Mouse (Mus musculus) kidney, embryonic 16.5 days (tissue): Measurements from ENCODE around the gene Zswim3. TPM values are rescaled to one million over a fixed set of nuclear protein-coding genes. Genes with fewer than 3 reads are reported as not detected.

ENCODE experiments used
- ATAC-seq: fragments of 200-750 bp; cut with Nextera tagmentation; 2 replicates; pipeline ENCODE4 v1.8.0; 2017; ENCODE audit warnings: moderate TSS enrichment; ENCODE audit not compliant: low FRiP score, low TSS enrichment
- H3K27ac ChIP-seq: fragments of 300-500 bp; sonication (generic); 2 replicates; pipeline ENCODE4 v1.5.1; 2014; ENCODE audit warnings: low read length
- H3K27me3 ChIP-seq: fragments of 300-500 bp; sonication (generic); 2 replicates; pipeline ENCODE4 v1.6.1; 2014; ENCODE audit warnings: low read length, control low read depth, mixed read lengths; ENCODE audit not compliant: insufficient read depth
- H3K36me3 ChIP-seq: fragments of 300-500 bp; sonication (generic); 2 replicates; pipeline ENCODE4 v1.6.1; 2014; ENCODE audit warnings: low read length, control low read depth, mixed read lengths; ENCODE audit not compliant: insufficient read depth
- H3K4me1 ChIP-seq: fragments of 300-500 bp; sonication (generic); 2 replicates; pipeline ENCODE4 v1.6.1; 2014; ENCODE audit warnings: low read length, control low read depth, mixed read lengths; ENCODE audit not compliant: insufficient read depth
- H3K4me2 ChIP-seq: fragments of 300-500 bp; sonication (generic); replicated peaks from 2 replicates; pipeline ENCODE4 v1.6.1; 2014; ENCODE audit warnings: low read depth, low read length
- H3K4me3 ChIP-seq: fragments of 300-500 bp; sonication (generic); 2 replicates; pipeline ENCODE4 v1.5.1; 2014; ENCODE audit warnings: mild to moderate bottlenecking, low read length
- H3K9ac ChIP-seq: fragments of 300-500 bp; sonication (generic); replicated peaks from 2 replicates; pipeline ENCODE4 v1.6.1; 2014; ENCODE audit warnings: low read length
- H3K9me3 ChIP-seq: fragments of 300-500 bp; sonication (generic); 2 replicates; pipeline ENCODE4 v1.6.1; 2016; ENCODE audit warnings: low read length, control low read depth
- WGBS: fragments of 180-500 bp; shearing (Covaris S2); extraction: QIAGEN DNeasy Blood & Tissue Kit; methylation state at CpG from one replicate; pipeline ENCODE4 v1.1.7; 2014; 5-methylcytosine and 5-hydroxymethylcytosine counted together
- polyA plus RNA-seq: library from polyadenylated mRNA; unstranded; fragments of >200 nt; fragmentation: Nextera tagmentation; extraction: Ambion mirVana; gene quantifications from 2 replicates; pipeline ENCODE4 v1.2.1, GENCODE M21; 2015

Zswim3 gene
- polyA plus RNA-seq, 1 experiment from 2014 or later = 11.9 TPM

DNA sequence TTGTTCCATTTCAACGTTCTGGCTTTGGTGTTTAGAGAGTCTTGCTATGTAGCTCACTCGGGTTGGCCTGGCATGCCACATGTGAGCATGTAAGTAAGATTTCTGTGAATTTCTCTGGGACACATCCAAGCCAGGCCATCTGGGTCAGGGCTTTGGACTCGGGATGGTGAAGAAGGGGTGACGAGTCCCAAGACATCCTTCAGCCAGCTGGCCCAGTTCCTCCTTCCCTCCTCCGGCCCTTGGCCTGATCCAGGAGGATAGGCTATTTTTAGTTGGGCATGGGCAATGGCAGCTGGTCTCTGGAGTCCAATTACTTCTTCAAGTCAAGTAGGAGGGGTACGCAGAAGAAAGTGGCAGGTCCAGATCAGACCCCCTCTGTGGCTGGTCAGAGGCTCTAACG is 26.1 kb upstream of the Zswim3 start:
- H3K4me2 ChIP-seq = no peak overlapping the region
- H3K36me3 ChIP-seq = no peaks in the 10 kb centered on the region
- no peak overlapping the region for H3K9ac ChIP-seq
- no peaks in the 10 kb centered on the region for H3K4me1 ChIP-seq
- H3K9me3 ChIP-seq = no peaks in the 10 kb centered on the region
- ATAC-seq = no peak
- no peaks in the 10 kb centered on the region for H3K27me3 ChIP-seq
- H3K4me3 ChIP-seq = no peak overlapping the region
- 79% methylated on average over 7 of the region's 7 CpGs for WGBS
- H3K27ac ChIP-seq = no peak overlapping the region

DNA sequence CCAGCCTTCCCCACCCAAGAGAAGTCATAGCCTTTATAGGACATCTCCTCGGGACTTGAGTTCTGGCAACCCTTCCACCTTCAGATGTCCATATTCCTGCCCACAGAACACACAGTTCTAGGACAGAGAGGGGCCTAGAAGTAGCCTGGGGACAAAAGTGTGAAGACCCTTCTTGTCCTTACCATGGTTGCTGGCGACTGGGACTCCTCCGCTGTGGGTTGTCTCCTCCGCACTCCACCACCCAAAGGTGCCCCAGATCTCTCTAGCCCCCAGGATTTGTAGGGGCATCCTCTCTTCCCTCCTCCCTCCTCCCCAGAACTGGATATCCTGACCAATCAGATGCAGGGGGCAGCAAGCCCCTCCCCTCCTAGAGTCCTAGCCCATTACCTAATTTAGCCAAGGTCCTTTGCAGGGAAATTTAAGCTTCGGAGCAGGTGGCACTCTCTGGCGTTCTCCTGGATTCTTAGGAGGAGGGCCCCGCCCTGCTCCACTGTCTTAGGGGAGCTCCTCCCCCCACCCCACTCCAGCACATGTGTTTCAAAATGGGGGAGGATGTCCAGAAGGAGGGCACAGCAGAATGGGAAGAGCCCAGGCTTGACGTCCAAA is 25.3 kb upstream of the Zswim3 start, which contains the start of gene Tnnc2:
TSS of gene Tnnc2 (minus strand) at position 487 of the 606 bp plus-strand sequence.
- H3K27me3 ChIP-seq = no peaks in the 10 kb centered on the region
- no peak within 1 kb of the TSS for H3K4me3 ChIP-seq
- no peak within 1 kb of the TSS for H3K4me2 ChIP-seq
- 59% methylated on average over 8 of the region's 8 CpGs for WGBS
- no peak within 1 kb of the TSS for H3K9ac ChIP-seq
- H3K9me3 ChIP-seq = no peaks in the 10 kb centered on the region
- ATAC-seq = no peak
- H3K4me1 ChIP-seq = peaks cover 4% of the 10 kb centered on the region
- H3K36me3 ChIP-seq = no peaks in the 10 kb centered on the region
- H3K27ac ChIP-seq = no peak within 1 kb of the TSS

- Histone ChIP-seq H3K9me3 (no peaks in the 10 kb centered on the region), H3K4me2 (no peak overlapping the region), H3K27ac (no peak overlapping the region), H3K4me3 (no peak overlapping the region), H3K4me1 (peaks cover 15% of the 10 kb centered on the region), H3K36me3 (no peaks in the 10 kb centered on the region), H3K27me3 (no peaks in the 10 kb centered on the region), H3K9ac (no peak overlapping the region)
- 62% methylated on average over 4 of the region's 4 CpGs for WGBS
- no peak for ATAC-seq
Observed at GRCm38 (mm10) chr2:164781876-164782275, 23.0 kb upstream of the Zswim3 start.

- no peak overlapping the region for H3K27ac ChIP-seq
- no peak for ATAC-seq
- 66% methylated on average over 7 of the region's 7 CpGs for WGBS
- no peak overlapping the region for H3K4me2 ChIP-seq
- no peaks in the 10 kb centered on the region for H3K27me3 ChIP-seq
- H3K4me3 ChIP-seq = no peak overlapping the region
- H3K9ac ChIP-seq = no peak overlapping the region
- peaks cover 25% of the 10 kb centered on the region for H3K4me1 ChIP-seq
- H3K36me3 ChIP-seq = peaks cover 1% of the 10 kb centered on the region; the same call in 1 of the 2 replicates
- no peaks in the 10 kb centered on the region for H3K9me3 ChIP-seq
Observed at GRCm38 (mm10) chr2:164783926-164784581, 20.8 kb upstream of the Zswim3 start.

- Histone ChIP-seq H3K4me2 (peak overlapping the region; percentile 88), H3K9me3 (no peaks in the 10 kb centered on the region), H3K4me1 (peaks cover 25% of the 10 kb centered on the region), H3K9ac (peak overlapping the region; percentile 85), H3K36me3 (peaks cover 3% of the 10 kb centered on the region; the same call in 1 of the 2 replicates), H3K27me3 (no peaks in the 10 kb centered on the region), H3K27ac (peak overlapping the region; percentile 91), H3K4me3 (peak overlapping the region; percentile 69)
- ATAC-seq = no peak
- 3% methylated on average over 7 of the region's 7 CpGs for WGBS
Observed at GRCm38 (mm10) chr2:164784869-164785420, 20.0 kb upstream of the Zswim3 start.

- peak; percentile 94 for ATAC-seq
- H3K36me3 ChIP-seq = peaks cover 3% of the 10 kb centered on the region; the same call in 1 of the 2 replicates
- under 1% methylated on average over 80 of the region's 89 CpGs for WGBS
Observed at GRCm38 (mm10) chr2:164785481-164786387, 19.2 kb upstream of the Zswim3 start, which contains the start of gene Snx21. Gene Snx21 (plus strand): TSS chr2:164785823.

GRCm38 (mm10) chr2:164786388-164786885 is 18.5 kb upstream of the Zswim3 start:
- H3K9me3 ChIP-seq = no peaks in the 10 kb centered on the region
- no peaks in the 10 kb centered on the region for H3K27me3 ChIP-seq
- H3K4me3 ChIP-seq = peak overlapping the region; percentile 69
- H3K36me3 ChIP-seq = peaks cover 6% of the 10 kb centered on the region; the same call in 1 of the 2 replicates
- H3K4me2 ChIP-seq = peak overlapping the region; percentile 88
- peaks cover 25% of the 10 kb centered on the region for H3K4me1 ChIP-seq
- ATAC-seq = no peak; the same call in none of the 2 replicates
- 7% methylated on average over 15 of the region's 15 CpGs for WGBS
- H3K27ac ChIP-seq = peak overlapping the region; percentile 91; the same call in 1 of the 2 replicates
- peak overlapping the region; percentile 85 for H3K9ac ChIP-seq

More at GRCm38 (mm10) chr2:164785481-164786387, 19.2 kb upstream of the Zswim3 start, which contains the start of gene Snx21:
- peak within 1 kb of the TSS; percentile 69 for H3K4me3 ChIP-seq
- peak within 1 kb of the TSS; percentile 91 for H3K27ac ChIP-seq
- peak within 1 kb of the TSS; percentile 88 for H3K4me2 ChIP-seq
- peak within 1 kb of the TSS; percentile 85 for H3K9ac ChIP-seq
- peaks cover 25% of the 10 kb centered on the region for H3K4me1 ChIP-seq
- H3K27me3 ChIP-seq = no peaks in the 10 kb centered on the region
- no peaks in the 10 kb centered on the region for H3K9me3 ChIP-seq

DNA sequence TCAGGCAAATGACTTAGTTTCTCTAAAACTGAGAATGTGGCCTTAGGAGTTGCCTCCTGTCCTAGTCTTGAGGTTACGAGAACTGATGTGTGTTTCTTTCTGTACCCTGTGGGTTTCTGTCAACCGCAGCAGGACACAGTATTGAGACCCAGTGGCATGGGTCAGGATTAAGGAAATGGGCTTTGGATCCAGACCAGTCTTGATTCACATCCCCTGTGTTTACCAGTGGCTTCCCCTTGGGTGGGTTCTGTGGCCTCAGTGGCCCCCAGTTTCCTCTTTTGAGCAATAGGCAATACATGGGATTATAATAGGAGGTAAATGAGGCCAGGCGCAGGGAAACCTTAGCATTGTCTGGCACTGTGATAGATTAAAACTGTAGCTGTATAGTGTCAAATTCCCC is 17.9 kb upstream of the Zswim3 start:
- peaks cover 12% of the 10 kb centered on the region; the same call in 1 of the 2 replicates for H3K36me3 ChIP-seq
- H3K9me3 ChIP-seq = no peaks in the 10 kb centered on the region
- no peak for ATAC-seq
- peaks cover 25% of the 10 kb centered on the region for H3K4me1 ChIP-seq
- H3K27me3 ChIP-seq = no peaks in the 10 kb centered on the region
- peak overlapping the region; percentile 88 for H3K4me2 ChIP-seq
- H3K27ac ChIP-seq = no peak overlapping the region
- peak overlapping the region; percentile 69 for H3K4me3 ChIP-seq
- 85% methylated on average over 3 of the region's 3 CpGs for WGBS
- H3K9ac ChIP-seq = peak overlapping the region; percentile 85

DNA sequence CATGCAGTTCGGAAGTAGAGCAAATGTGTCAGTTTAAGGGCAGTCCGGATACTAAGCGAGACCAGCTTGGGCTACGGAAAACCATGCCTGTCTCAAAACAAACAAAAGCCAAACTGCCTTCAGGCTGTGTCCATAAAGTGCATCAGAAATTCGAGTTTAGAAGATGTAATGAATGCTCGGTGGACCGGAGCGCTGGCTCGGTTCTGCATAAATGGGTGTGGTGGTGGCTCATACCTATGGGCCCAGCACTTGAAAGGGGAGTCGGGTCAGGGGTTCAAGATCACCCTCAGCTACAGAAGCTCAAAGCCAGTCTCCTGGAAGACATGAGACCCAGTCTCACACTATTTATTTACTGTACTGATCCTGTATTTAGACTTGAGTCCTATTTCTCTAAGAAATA is 17.1 kb upstream of the Zswim3 start:
- H3K9ac ChIP-seq = 0 out of 2 replicates have a peak overlapping the region, but pooled peaks have one; percentile 6
- 69% methylated on average over 10 of the region's 10 CpGs for WGBS
- no peak overlapping the region for H3K4me2 ChIP-seq
- H3K9me3 ChIP-seq = no peaks in the 10 kb centered on the region
- no peak for ATAC-seq
- H3K4me1 ChIP-seq = peaks cover 25% of the 10 kb centered on the region
- H3K36me3 ChIP-seq = peaks cover 20% of the 10 kb centered on the region
- H3K27ac ChIP-seq = no peak overlapping the region
- no peaks in the 10 kb centered on the region for H3K27me3 ChIP-seq
- H3K4me3 ChIP-seq = no peak overlapping the region
